Mouse (Mus musculus) adrenal gland, postnatal 4 days (tissue): Measurements from ENCODE around the gene Cldn7. TPM values are rescaled to one million over a fixed set of nuclear protein-coding genes. Genes with fewer than 3 reads are reported as not detected.
"Not testable (repeated sequence)": the region's sequence is repeated elsewhere in the genome, so short reads cannot be mapped to it uniquely, and the experiment has no call there.

Experiments used
- DNase-seq, 2 experiments: peaks; one replicate each; pipeline ENCODE4 v3.0.0; 2021 to 2022; ENCODE audit warnings: low spot score in 2 of 2, mixed read lengths in 2 of 2
- total RNA-seq, 2 experiments: library from RNA; stranded (reverse); gene quantifications; 2 replicates each; pipeline ENCODE4 v1.2.3; 2021

Gene Cldn7
- total RNA-seq, 2 experiments from 2014 or later, result 3.1 to 17.3 TPM

DNA sequence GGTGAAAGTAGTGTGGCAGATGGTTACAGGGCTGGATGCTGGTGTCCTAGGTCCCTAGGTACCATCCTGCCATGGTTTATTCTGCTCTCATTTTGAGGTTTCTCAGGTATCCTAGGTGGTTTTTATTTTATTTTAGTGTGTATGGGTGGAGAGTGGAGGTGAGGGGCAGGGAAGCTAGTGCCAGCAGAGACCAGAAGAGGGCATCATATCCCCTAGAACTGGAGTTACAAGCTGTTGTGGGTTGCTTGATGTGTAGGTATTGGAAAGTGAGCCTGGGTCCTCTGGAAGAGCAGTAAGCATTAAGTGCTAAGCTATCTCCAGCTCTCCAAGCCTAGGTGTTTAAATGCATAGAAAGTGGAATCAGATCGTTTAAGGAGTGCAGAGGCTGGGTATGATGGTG lies 12.3 kb upstream of the Cldn7 start:
- DNase-seq, result no peak

DNA sequence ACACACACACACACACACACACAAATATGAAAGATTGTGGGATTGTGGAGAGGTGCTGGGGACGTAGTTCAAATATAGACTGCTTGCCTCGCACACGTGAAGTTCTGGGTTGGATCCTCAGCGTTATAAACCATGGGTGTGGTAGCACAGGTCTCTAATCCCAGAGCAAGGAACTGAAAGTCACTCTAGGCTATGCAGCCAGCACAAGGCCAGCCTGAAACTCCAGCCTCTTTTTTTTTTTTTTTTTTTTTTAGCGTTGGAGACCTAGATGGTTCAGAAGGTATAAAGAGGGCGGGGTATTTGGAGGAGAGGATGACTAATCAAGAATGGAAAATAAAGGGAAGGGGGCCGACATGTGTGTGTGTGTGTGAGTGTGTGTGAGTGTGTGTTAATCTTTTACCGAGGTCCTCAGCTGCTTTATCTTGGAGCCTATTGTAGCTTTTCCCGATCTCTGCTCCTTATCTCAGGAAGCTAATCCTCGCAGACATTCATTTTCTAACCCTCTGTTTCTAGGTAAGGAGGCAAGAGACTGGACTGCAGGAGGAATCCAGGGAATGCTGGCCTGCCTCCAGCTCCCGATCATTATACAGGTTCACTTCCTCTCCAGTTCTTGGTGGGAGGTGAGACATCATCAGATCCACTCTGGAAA lies 11.2 kb upstream of the Cldn7 start:
- no peak for DNase-seq

DNA sequence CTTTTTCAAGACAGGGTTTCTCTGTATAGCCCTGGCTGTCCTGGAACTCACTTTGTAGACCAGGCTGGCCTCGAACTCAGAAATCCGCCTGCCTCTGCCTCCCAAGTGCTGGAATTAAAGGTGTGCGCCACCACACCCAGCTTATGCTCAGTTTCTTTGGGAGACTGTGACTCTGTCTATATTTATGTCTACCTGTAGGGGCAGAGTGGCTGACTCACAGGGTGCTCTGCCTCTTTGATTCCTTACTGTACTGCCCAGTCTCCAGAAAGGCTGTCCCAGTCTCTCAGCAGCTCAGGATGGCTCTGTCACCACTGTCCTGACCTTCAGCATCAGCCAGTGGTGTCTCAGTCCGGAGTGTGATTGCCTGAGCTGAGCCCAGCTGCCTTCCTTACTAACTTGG lies 9.0 kb upstream of the Cldn7 start:
- not testable (repeated sequence) for DNase-seq

DNA sequence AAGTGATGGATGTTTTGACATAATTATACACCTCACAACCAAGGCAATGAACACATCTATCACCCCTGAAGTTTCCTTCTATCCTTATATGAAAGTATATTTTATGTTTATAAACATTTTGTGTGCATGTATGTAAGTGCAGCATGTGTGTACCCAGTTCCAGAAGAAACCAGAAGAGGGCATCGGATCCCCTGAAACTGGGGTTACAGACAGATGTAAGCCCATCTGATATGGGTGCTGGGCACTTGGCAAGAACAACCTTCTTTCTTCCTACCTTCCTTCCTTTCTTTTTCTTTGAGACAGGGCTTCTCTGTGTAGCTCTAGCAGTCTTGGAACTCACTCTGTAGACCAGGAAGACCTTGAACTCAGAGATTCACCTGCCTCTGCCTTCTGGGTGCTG lies 8.4 kb upstream of the Cldn7 start:
- DNase-seq, result no peak

DNA sequence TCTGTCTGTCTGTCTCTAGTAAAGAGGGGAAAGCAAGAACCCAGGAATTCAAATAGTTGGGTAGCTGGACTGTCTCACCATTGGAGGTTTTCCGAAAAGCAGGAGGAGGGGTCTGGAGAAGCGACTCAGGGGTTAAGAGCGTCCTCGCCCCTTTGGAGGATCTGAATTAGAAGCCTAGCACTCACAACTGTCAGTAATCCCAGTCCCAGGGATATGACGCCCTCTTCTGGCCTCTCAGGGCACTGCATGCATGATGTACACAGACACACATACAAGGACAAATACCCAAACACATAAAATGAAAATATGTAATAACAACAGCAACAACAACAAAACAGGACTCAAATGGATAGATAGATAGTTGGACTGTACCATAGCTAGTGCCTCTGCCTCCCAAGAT lies 4.0 kb upstream of the Cldn7 start:
- no peak for DNase-seq

DNA sequence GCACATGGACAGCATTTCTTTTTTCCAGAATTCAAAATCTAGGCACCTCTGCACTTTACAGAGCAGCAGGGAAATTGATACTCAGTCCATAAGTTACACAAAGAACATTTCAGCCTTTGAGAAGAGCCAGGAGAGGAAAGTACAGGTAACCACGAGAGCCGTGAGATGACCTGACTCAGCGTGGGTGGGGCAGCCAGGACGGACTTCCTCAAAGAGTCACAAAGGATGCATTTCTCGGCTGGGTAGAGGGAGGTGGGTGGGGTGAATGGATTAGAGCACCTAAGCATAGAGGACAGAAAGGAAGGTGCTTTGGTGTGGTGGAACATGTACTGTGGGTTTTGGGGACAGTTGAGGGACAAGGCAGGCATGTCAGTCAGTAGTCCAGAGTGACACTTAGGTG lies 2.7 kb upstream of the Cldn7 start:
- no peak for DNase-seq

DNA sequence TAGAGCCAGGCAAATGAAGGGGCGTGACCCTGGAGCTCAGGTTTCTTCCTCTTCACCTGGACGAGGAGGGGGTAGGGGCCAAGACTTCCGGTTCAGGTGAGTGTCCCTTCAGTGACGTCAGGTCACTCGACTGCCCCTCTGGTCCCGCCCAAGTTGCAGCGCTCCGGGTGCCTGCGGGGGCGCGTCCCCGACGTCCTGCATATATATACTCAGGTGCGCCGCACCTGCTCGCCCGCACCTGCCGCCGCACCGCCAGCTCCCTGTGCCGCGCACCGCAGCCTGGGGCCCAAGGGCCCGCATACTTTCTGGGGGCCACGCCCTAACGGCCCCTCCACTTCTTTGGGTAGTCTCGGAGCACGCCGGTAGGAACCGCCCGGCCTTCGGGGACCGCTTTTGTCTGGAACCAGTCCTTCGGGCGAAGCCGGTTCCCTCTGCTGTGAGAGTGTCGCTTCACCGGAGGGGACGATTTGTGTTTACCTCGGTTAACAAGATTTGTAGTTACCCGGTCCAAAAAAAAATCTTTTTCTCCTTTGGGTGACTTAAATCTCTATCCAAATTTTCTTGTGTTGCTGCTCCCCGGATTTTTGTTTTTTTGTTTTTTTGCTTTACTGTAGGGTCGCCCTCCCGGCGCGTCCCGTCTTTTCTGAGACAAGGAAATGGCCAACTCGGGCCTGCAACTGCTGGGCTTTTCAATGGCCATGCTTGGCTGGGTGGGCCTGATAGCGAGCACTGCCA lies 859 bp downstream of the Cldn7 start:
- no peak for DNase-seq

DNA sequence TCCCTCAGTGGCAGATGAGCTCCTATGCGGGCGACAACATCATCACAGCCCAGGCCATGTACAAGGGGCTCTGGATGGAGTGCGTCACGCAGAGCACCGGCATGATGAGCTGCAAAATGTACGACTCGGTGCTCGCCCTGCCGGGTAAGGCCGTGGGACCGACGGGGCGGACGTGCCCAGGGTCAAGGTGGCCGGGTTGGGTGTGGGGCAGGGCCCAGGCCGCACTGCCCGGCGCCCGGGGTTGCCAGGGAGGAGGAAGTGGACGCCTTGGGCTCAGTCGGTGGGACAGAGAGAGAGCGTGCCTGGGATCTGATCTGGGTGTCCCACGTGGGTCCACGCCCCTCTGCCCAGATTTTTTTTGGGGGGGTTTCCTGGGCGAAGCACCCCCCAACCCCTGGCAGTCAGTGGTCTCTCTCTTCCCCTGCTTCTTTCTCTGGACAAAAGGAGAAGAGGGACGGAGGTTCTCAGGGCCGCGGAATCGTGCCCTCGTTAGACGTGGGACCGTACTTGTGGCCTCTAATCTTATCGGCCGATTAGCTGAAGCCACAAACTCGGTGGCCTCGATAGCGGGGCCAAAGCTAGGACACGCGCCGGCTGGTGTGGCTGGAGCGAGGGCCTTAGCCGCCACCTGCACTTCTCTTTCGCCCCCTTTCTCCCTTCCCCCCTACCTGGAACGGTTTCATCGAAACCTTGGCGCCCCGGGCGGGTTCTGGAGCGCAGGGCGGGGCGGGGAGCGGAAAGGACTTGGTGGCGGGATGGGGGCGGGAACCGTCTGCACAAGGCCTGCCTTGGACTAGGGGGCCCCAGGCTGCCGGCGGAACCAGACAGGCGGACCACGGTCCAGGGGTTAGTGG lies 1.7 kb downstream of the Cldn7 start:
- no peak for DNase-seq

DNA sequence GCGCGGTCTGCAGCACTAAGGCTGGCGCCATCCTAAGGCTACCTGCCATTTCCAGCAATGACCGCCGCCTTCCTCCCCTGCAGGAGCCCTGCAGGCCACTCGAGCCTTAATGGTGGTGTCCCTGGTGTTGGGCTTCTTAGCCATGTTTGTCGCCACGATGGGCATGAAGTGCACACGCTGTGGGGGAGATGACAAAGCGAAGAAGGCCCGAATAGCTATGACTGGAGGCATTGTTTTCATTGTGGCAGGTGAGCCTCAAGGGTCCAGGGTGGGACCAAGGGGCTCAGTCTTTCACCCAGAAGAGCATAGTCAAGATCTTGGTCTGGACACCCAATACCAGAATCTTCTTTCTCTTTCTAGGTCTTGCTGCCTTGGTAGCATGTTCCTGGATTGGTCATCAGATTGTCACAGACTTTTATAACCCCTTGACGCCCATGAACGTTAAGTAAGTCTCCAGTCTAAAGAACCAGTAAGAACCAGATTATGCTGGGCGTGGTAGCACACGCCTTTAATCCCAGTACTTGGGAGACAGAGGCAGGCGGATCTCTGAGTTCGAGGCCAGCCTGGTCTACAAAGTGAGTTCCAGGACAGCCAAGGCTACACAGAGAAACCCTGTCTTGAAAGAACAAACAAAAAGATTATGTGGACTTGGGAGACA lies 2.4 kb downstream of the Cldn7 start:
- no peak for DNase-seq

DNA sequence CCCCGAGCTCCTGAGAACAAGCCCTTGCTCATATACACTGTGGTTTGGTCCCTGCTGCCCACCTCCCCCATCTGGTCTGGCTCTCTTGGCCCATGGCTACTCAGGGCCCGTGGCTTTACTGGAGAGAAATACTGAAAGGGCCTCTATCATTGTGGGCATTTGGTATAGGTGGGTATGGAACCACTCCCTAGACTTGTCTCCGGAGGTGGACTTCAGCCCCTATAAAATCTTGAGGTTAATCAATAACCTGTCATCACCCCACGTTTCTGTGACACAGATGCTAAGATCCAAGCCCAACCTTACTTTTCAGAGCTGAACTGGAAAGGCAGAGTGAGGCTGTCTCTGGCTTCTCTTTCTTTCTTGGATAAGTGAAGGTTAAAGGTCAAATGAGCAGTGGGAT lies 4.2 kb downstream of the Cldn7 start:
- DNase-seq, result no peak

DNA sequence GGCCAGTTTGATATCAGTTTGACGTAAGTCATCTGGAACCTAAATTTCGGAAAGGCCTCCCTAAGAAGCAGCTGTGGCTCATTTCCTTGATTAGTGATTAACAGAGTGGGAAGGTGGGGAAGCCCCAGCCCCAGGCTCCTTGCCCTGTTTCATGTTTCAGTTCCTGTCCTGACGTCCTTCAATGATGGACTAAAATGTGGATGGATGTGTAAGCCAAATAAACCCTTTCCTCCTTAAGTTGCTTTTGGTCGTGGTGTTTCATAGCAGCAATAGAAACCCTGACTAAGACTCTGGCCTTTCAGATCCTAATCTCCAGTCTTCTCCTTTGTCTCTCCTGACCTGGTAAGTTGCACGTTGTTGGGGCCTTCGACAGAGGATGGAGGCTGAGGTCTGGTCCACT lies 5.6 kb downstream of the Cldn7 start:
- no peak for DNase-seq

DNA sequence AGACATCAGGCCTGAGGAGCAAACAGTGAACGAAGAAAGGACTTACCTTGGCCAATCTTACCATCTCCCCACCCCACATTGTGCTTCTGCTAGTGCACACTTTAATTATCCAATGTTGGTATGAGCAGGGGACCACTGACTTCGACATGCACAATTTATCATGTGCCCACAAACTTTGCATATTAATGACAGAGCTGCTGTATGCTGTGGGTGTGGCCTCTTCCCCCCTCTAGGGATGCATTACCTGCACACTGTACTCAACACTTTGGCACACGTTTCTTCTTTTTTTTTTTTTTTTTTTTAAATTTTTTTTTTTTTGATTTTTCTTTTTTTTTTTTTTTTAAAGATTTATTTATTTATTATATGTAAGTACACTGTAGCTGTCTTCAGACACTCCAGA lies 6.2 kb downstream of the Cldn7 start:
- DNase-seq, result no peak

DNA sequence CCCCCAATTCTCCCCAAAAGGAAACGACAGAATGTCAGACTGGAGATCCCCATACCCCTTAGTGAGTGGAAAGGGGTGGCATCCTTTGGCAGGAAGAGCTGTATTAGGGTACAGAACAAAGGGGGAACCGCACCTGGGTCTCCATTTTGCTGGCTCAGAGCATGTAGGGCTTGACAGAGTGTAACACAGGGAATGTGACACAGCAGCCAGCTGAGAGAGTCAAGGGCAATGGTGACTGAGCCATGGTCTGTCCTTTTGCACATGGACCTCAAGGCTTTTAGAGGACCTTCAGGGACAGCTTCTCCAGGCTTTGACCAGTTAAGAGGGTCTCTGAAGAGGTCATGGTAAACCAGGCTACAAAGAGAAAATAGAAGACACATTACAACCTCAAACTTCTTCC lies 10.3 kb downstream of the Cldn7 start:
- no peak for DNase-seq

DNA sequence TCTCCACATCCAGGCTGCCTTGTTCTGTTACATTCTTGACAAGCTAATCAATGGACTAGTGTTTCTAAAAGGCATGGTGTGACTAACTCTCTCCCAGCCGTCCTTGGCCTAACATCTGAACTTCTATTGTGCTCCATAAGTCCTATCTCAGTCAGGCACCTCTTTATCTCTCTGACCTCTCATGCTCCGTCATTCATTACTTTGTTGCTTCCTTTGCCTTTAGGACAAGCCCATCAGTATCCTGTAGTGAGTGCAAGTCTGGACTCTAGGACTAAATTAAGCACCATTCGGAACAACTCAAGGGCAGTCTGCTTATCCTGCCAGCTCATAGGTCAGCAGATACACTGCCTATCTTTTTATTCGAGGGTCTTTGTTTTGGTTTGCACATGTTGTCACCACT lies 11.7 kb downstream of the Cldn7 start:
- no peak for DNase-seq

DNA sequence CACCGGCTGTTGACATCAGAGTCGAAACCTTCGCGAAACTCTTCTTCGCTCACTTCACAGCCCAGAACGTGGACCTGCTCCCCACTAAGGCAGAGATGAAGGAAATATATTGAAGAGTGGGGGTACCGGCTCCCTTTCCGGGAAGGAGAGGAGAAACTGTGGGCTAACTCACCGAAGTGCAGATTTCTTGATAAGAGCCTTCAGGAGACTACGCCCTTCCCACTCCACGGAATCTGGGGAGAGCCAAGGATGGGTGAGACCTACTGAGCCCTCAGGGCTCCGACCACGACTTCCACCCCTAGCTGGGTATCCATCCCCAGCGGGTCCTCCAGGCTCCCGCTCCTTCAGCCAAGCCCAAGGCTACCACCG lies 15.2 kb downstream of the Cldn7 start:
- no peak for DNase-seq

DNA sequence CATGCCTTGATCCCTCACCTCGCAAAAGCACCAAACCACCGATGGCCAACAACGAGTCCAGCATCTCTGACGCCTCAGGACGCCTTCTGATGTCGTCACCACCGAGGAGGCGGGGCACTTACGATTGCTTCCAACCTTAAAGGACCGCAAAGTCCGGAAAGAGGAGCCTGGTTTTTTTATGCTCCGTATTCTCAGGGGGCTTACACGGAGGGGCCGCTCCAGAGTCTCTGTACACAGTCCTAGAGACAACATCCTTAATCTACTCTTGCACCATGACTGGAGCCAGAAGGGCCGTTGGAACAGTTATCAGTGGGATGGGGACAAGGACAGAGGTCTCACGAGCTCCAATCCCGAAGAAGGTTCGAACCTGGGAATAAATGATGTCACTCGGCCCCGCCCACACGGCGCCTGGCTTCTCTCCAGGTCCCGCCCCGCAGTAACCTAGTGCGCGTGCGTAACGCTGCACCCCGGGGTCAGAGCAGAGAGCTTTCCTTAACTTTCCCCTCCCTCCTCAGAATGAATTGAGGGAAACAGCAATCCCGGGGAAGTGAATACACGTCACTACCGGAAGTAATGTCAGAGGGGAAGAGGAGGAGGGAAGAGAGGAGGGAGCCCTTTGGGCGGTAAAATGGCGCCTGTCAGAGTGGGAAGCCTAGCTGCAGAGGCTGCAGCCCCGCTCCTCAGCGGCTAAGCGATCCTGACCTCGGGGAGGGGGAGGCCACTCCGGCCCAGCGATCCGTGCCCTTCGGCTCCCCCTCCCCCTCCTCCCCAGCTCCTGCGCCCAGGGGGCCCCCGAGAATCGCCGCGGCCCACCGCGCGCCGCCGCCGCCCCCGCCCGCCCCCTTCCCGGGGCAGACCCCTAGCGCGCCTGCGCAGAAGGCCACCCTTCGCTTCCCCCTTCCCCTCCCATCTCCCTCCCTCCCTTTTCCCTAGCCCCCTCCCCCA lies 15.9 kb downstream of the Cldn7 start:
- DNase-seq, result peak; percentile 93 to 96

DNA sequence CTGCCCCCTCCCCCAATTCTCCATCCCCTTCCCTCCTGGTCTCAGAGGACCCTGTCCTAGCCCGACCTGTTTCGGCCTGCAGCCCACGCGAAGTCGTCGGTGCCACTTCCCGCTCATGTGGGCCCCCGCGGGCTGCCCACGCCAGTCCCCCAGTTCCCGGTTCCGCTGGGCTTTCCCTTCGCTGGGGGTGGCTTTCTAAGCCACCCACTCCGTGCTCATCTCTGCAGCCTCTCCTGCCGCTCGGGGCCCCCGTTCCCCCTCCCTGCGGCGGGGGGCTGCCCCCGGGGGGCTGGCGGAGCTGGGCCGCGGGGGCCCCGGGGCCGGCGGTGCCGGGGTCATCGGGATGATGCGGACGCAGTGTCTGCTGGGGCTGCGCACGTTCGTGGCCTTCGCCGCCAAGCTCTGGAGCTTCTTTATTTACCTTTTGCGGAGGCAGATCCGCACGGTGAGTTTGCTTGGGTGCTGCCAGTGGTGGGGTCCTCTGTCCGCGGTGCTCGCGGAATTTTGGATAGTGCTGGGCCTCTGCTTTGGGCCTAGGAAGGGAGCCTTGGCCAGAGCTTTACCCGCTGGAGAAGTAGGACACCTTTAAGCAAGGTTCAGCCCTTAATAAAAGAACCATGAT lies 16.7 kb downstream of the Cldn7 start, which contains the start of gene Ctdnep1:
Ctdnep1 (plus strand) TSS at position 16 of the 622 bp plus-strand sequence.
- no peak for DNase-seq

DNA sequence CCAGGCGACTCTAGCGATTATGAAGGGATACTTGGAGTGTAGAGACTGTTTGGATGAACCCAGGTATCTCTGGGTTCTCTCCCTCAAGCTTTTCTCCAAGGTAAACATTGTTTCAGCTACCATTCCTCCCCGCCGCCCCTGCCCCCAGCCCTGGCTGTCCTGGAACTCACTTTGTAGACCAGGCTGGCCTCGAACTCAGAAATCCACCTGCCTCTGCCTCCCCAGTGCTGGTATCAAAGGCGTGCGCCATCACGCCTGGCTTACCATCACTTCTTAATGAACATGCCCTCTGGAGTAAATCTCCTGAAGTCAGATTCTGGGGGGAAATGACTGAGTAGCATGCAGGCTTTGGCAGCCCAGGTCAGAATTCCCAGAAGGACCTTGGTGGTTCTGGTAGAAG lies 17.6 kb downstream of the Cldn7 start, which contains the start of gene Elp5:
Elp5 (minus strand) TSS at position 293 of the 400 bp plus-strand sequence.
- no peak for DNase-seq

DNA sequence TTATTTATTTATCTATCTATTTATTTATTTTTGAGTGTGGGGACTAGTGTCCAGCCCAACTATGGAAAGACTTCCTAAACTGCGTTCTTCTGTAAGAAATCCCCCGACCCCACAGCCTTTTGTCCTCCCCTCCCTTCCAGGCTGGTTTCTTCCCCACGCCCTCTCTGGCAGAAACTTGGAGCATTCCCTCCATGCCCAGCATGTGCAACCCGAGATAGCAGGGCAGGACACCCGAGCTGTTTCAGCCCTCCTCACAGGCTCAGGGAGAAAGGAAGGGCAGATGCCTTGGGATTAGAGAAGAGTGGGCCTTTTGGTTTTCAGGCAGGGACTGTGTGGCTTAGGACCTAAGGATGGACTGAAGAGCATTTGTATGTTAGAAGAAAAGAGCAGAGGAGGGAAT lies 18.3 kb downstream of the Cldn7 start:
- no peak for DNase-seq

DNA sequence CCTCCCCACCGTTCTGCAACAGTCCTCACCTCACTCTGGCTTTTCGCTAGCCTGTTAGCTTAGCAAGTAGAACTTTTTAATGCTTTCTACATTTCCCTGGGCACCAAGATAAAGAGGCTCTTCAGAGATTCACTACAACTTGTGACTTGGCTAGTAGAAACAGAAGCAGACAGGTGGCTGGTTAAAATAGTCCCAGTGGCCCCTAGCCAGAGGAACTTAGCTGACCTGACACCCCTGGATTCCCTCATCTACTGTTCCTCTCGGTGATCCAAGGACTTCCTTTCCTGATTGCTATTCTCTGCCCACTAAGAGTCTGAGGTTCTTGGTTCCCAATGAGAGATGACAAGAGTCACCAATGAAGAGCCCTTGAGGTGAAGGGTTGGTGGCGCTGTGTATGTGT lies 18.8 kb downstream of the Cldn7 start:
- no peak for DNase-seq
